Mouse (Mus musculus): ENCODE results near the gene Fam107b. TPM values are rescaled to one million over a fixed set of nuclear protein-coding genes. Genes with fewer than 3 reads are reported as not detected.
A peak's percentile ranks its signal among the peaks of the same experiment; 100 is the strongest.

Gene Fam107b
- total RNA-seq, 4 experiments from 2014 or later, result 0.94 to 3.6 (median 1.3) TPM

DNA sequence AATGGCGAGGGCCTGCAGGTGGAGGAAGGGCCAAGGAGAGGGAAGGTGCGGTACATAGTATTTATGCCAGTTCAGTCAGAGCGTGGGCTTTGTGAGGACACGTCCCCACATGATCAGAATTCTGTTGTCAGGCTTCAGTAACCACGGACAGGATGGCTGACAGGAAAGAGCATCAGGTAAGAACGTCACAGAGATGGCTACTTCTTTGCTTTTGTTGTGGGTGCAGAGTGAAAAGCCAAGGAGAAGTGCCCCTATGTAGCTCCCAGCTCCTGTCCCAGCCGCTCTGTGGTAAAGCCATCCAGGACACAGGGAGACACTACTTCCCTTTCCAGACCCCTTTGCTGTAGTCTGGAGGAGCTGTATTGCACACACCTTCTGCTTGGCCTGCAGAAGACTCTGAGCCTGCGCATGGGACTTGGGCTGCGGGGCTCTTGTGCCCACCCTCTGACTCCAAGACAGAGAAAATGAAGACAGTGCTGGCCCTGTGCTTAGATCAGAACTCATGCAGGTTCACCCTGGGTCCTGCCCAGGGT, 199.6 kb downstream of the Fam107b start:
- no peak for DNase-seq (ENCODE audit: low spot score in 2 of 2)

DNA sequence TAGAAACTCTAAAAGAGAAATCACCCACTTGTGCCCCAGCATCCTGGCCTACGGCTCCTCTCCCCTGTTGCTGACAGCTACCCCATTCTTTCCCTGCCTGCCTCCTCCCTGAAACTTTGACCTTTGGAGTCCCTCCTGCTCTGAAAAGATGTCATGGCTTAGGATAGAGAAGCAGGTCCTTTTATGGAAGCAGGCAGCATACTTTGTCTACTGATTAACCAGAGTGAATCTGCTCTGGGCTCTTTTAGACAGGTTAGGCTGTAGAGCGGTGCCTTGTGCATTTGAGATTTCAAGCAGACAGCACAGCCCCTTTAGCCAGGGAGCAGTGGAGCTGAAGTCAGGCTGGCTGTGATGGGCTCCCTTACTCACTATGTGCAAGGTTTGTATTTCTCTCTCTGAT, 200.1 kb downstream of the Fam107b start:
- no peak for DNase-seq (ENCODE audit: low spot score in 2 of 2)

DNA sequence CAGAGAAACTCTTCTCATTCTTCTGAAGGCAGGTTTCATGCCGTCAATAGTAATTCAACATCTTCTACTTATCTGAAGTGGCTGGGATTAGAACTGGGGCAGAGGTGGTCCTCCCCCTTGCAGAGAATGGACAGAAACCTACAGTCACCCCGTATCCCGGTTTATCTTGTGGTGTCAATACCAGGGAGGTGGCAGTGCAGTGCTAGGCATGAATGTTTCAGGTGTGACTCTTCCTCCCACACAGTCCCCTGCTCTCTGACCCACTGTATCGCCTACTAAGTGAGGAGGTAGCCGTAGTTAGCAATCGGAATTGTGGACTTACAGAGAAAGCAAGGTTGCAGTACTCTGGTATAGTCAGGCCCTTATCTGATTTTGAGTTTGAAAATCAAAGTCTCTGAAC, 201.2 kb downstream of the Fam107b start:
- DNase-seq (ENCODE audit: low spot score in 2 of 2), result no peak

DNA sequence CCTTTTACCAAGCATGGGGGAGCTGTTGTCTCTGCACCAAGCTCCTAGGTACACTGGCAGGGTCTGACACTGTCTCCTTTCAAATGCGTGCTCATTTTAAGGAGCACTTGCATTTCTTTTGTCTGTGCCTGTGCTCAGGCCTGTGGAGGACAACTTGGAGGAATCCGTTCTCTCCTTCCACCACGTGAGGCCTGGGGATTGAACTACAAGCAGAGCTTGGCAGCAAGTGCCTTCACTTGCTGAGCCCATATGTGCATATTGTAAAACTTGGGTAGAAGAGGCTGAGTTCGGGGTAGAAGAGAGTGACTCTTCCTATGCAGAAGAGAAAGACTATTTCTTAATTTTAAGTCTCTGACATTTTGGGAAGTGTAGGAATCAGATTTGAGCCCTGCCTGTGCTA, 202.8 kb downstream of the Fam107b start:
- no peak for DNase-seq (ENCODE audit: low spot score in 2 of 2)

DNA sequence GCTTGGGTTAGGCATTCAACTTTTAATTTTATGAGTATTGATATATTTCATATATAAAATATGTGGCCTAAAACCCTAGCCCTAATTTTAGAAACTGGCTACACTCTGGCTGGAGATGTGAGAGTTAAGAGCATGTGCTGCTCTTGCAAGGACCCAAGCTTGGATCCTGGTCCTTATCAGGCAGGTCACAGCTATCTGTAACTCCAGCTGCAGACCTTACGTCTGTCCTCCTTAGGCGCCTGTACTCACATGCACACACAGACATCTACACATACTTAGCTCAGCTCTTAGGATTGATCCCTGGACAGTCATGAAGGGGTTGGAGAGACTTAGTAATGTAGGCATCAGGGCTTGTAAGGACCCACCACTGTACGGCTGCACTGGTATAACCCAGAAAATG, 205.3 kb downstream of the Fam107b start:
- DNase-seq (ENCODE audit: low spot score in 2 of 2), result no peak

DNA sequence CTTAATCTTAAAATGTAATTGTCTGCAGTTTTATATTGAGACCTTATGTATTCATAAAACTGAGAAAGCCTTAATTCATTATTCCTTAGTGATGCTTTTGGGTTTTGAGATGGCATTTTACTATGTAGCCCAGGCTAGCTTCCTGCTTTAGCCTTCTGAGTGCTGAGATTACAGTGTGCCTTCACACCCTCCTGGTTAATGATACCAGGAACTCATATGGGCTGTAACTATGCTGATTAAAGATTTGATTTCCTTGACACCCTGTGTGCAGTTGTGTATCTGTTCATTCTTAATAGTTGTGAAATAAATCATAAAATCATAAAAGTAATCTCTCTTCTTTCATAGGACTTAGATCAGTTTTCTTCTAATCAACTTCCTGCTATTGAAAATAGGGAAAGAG, 205.8 kb downstream of the Fam107b start:
- no peak for DNase-seq (ENCODE audit: low spot score in 2 of 2)

DNA sequence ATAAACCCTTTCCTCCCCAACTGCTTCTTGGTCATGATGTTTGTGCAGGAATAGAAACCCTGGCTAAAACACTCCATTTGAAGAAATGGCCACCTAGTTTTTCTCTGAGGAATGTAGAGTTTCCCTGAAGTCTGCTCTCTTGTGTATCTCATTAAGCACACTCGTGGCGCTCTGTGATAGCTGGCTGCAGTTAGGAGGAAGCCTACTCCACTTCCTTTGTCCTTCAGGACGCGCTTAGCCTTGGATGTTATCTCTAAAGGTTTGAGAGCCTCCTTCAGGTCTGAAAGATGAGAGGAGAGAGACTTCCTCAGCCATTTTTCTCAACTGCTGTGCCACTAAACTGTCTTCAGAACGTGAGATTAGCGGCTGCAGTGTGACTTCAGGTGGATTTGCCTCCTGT, 207.4 kb downstream of the Fam107b start:
- no peak for DNase-seq (ENCODE audit: low spot score in 2 of 2)

DNA sequence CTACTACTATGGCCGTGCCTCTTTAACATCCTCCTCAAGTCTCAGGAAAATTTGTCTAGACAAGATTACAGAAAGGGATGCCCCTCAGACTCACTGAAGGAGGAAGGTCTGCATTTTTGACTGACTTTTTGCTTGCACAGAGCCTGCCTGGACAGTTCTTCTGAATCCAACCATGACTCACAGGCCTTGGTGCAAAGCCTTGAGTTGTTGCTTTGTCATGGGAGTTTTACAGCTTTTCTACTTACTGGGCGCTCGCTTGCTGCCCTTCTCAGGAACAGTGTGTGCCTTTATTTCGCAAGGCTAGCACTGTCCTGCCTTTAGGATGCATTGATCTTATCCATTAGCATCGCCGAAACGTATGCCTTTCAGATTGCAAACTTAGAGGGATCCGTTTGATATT, 215.3 kb downstream of the Fam107b start:
- no peak for DNase-seq (ENCODE audit: low spot score in 2 of 2)

DNA sequence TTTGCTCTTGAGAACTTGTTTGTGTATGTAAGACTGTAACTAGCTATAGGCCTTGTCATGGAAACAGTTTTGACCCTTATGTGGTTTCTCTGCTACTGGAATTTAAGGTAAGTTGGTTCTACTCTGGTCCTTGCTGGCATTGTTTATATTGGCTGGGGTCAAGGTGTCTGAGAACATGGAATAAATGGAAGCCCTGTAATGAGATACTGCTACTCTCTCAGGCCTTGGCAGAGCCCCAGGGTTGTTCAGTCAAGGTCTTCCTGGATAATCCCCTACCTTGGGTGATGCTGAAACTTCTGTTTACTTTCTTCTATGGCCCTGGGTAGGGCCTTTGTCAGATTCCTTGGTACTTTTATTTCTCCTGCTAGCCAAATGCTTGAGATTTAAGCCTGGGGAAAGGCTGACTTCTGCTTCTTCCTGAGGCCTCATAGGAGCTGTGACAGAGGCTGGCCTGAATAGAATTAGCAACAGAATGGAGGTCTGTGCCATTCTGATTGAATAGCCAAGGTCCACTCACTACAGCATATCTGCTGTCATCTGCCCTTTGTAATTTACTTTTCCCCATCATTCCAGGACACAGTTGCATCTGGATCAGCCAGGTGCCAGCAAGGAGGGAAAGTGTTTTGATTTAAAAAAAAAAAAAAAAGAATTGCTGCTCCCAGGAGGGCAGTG, 217.6 kb downstream of the Fam107b start:
- no peak for DNase-seq (ENCODE audit: low spot score in 2 of 2)

DNA sequence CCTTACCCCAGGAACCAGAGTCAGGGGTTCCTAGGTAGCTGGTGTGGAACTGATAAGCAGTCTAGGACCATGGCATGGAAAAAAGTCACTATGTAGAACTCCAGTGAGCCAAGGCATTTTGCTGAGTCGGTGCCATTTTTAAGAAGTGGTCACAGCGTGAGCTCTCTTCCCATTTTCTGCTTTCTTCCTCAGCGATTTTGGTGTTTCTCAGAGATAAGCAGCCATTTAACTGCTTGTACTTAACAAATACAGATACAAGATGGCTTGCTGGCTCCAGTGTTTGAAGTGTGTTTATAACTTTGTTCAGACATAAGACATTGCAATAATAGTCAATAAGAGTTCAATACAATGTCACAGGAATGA, 218.1 kb downstream of the Fam107b start:
- no peak for DNase-seq (ENCODE audit: low spot score in 2 of 2)

DNA sequence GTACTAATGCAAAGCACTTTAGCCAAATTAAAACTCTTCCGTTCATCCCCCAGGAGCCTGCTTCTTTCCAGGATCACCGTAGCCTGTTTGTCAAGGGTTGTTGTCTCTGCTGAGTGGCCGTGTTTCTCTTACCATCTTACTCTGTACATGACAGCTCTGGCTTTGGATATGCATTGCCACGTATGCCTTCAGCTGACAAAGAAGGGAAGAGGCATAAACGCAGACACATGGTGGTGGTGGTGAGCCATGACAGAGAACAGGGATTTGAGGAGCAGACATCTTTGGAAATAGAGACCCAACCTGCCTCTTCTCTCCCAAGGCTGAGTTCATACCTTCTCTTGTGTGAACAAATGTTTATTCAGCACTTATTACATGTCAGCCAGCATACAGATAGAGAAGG, 226.3 kb downstream of the Fam107b start:
- DNase-seq (ENCODE audit: low spot score in 2 of 2), result no peak

DNA sequence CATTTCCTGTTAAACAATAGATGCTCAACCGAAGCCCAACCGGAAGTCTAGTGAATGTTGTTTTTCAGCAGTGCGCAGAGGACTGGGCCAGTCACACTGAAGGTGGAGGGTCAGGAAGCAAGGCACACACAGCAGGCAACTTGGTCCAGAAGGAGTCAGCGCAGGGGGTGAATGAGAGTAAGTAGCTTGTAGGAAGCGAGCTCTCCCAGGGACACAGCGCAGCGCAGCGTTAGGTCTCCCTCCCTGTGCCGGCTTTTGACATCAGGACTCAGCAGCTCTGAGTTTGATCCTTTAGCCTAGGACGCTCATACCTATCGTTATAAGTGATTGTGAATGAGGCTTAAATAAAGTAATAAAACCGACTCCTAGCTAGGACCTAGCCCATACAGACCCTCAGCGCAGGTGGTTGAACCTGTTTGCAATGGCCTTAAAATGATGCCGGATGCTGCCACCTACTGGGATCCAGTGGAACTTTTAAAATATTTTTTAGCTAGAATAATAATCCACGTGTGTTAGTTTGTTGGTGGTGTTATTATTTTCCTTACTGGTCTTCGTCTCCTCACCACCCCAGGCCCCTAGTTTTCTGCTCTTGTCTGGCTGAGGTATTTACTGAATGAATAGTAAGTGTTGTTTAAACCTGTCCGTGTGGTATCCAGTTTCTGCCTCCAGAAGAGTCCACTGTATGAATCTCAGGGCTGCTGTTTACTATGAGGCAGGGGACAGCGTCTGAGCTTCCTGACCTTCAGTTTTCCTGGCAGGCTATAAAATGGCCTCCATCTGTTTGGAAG, 229.7 kb downstream of the Fam107b start:
- no peak for DNase-seq (ENCODE audit: low spot score in 2 of 2)

DNA sequence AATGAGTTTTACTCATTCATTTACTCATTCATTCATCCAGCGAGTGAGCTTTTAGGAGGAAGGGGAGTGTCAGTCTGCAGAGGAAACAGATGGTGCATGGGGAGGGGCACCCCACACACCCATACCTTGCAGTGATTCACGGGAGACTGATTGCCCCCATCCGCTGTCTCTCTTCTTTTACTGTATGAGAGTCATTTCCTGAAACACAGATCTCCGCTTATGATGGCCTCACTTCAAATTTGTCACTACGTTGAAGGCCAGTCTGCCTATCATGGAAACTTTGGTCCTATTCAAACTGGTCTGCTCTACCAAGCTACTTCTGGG, 230.2 kb downstream of the Fam107b start:
- no peak for DNase-seq (ENCODE audit: low spot score in 2 of 2)

DNA sequence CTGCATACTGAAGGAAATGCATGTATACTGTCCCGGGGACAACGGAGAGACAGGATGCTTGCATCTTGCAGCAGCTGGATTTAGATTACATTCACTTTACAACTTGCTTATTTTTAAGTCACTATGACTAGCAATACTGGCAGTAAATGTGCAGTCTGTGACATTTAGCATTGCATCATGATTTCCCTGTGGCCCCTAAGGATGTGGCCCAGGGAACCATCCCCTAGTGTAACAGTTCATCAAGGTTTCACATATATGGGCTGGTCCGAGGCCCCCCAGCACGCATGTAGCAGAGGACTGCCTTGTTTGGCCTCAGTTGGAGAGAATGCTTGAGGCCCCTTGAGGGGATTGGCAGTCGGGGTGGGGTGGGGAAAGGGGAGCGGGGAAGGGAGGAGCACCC, 235.5 kb downstream of the Fam107b start:
- no peak for DNase-seq (ENCODE audit: low spot score in 2 of 2)

DNA sequence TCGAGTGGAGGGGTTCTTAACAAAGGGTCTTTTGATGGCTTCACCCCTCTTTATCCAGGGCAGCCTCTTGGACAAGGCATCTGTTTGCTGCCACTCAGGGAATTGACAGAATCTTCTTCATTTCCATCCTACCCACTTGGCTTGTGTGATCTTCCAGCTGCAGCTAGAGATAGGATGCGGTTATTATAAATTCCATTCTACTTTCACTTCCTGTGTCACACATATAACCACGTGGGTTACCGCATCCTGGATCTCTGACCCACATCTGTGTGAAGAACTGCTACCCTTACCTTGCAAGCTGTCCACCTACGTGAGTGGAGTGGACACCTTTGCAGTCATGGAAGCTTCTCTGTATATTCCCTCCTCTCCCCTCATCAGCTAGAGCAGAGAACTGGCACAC, 240.0 kb downstream of the Fam107b start:
- DNase-seq (ENCODE audit: low spot score in 2 of 2), result no peak

DNA sequence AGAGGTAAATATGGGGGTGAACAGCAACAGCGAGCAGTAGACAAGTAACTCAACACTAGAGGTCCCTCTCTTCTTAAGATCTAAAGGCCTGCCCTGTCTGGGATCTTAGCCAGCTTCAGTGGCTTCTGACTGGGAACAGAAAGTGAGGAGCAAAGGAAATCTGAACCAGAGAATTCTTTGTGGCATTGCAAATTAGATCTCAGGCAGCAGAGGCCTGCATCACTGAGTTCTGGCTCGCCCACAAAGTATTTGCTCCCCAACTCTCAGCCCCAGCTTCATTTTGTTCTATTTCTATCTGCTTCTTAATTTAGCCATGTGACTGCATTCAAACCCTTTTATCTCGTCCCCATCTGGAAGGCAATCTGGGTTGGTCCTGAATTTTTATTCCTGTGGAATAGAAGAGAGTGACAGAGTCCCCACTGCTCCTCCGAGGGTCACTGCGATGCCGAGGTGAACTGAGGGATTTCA, 245.9 kb downstream of the Fam107b start:
- peak; percentile 42 to 45 for DNase-seq (ENCODE audit: low spot score in 2 of 2)

DNA sequence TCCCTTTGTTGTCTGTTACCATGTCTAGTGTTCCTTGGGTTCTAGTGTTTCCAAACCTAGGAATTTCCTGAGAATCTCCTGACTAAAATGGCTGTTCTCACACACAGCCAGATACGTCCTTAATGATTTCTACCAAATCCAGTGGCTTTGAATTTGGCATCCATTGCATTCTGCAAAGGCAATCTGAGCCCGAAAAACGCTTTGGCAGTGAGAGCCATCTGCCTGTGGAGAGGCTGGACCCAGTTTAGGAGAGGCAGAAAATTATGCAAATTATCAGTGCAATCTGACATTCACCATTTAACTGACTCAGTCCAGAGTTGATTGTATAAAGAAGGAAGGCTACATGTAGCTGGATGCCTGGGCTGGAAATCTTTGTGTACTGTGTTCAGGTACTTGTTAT, 247.3 kb downstream of the Fam107b start:
- no peak for DNase-seq (ENCODE audit: low spot score in 2 of 2)

DNA sequence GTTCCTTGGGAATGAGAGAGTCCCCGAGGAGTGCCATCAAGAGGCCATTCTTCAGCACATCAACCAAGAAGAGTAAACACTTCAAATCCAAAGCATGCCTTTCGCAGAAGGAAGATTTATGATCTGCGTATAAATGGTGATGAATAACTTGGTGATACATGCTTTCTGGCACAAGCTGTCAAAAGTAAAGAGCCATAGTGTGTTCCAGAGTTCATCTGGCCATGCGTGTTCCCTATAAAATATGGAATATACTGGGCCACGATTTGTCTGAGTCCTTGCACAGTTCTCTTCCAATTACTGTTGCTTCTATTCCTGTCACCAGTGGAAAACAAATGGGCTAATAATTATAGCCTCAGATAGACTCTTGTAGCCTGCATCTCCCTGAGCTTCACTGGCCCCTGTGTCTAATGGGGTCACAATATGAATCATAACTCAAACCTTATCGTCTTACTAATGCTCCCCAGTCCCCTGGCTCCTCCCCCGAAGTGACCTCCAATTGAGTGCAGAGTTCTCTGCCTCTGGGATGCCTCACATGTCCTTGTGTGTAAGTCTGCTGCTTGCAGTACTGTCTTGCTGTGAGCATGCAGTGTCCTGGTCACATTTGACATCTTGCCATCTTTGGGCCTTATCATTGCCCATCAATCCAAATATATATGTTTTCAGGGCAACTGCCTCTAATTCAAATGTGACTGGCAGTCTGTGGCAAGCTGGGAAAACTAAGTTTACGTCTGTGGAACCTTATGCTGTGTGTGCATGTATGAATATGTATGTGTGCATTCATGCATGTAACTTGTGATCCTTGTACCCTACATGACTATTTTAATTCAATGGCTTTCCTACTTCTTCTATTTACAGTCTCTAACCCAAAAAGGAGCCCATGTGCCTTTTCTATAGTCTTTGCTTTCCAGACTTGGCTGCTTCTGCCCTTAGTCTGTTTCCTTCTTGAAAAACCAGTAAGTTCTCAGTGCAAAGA, 252.5 kb downstream of the Fam107b start:
- DNase-seq (ENCODE audit: low spot score in 2 of 2), result no peak

Data from gastrocnemius, adult 8-10 months (tissue).